Mouse (Mus musculus): ENCODE data around the gene Cog4. TPM values are rescaled to one million over a fixed set of nuclear protein-coding genes. Genes with fewer than 3 reads are reported as not detected.

The Cog4 gene
- total RNA-seq (2014; rRNA removed) (50.5 and 63.5 TPM in 2 replicates), polyA plus RNA-seq (2015; fragmentation: Nextera tagmentation; extraction: Ambion mirVana) (35.2 and 45.3 TPM in 2 replicates)

DNA sequence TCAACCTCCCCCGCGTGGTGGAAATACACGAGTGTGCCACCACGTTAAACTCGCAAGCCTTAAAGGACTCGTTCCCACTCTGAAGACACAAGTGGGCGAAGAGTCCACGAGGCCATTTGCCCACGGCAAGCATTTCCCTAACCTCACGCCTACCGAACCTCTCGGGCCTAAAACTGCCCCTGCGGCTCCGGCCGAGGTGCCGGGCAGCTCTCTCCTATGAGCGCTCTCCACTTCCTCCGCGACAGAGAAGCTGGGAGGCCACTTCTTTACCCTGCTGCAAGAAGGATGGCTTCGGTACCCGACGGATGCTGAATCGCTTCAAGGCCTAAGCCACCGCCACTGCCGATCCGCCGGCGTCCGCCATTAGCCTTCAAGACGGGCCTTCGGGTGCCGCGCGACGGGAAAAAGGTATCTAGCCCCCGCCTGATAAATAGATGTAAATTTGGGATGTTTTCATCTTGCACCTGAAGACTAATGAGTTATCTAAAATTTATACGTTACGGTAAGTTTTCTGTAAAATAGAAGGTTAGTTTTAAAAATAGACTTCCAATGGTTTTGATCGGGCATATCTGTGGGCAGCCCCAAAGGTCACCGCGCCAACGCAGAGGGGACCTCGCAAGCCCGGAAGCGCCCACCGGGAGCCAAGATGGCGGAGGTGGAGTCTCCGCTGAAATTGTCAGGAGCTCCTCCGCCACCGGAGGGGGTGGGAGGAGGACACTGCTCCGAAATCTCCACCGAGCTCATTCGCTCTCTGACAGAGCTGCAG lies at the start of gene Cog4, which contains the start of gene Sf3b3:
Gene Cog4, plus strand, starts transcription at position 196 of the 766 bp plus-strand sequence.
Gene Sf3b3, minus strand, starts transcription at position 383 of the 766 bp plus-strand sequence.
- 0 out of 2 replicates have a peak, but pooled peaks have one; percentile 9 for TF ChIP-seq CTCF (IDR thresholded peaks at IDR 0.05; ENCODE audit: low read depth)
- H3K27me3 ChIP-seq (ENCODE audit: insufficient read depth, low read length) = no peaks in the 10 kb centered on the region
- 1% methylated on average over 53 of the region's 53 CpGs for WGBS
- H3K27ac ChIP-seq (ENCODE audit: low read depth, low read length) = peak within 1 kb of the TSS; percentile 95
- DNase-seq = peak; percentile 97
- peaks cover 16% of the 10 kb centered on the region for H3K4me1 ChIP-seq (ENCODE audit: insufficient read depth)
- H3K36me3 ChIP-seq (ENCODE audit: insufficient read depth) = peaks cover 41% of the 10 kb centered on the region
- H3K4me2 ChIP-seq (ENCODE audit: low read depth) = peak within 1 kb of the TSS; percentile 71
- H3K4me3 ChIP-seq (ENCODE audit: low read depth, low read length) = peak within 1 kb of the TSS; percentile 76
- H3K9me3 ChIP-seq (ENCODE audit: low read length) = no peaks in the 10 kb centered on the region
- peak; percentile 96 for ATAC-seq
- H3K9ac ChIP-seq = peak within 1 kb of the TSS; percentile 83

DNA sequence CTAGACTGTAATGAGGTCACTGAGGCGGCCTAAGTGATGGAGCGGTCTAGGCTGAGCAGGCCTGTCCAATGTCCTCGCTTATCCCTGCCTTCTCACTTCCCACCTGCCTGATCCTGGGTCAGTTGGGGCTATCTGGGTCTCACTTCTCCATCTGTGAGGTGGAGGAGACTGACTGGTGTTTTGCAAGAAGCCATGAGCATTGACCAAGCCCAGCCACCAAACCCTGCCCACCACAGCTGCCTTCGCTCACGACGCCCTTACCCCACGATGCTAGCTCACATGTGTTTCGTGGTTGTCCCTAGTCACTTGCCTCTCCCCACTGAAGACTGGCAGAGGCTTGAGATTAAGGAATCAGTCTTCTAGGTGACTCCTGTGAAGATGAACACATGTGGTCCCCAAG lies 49.3 kb upstream of the Cog4 start:
- no peaks in the 10 kb centered on the region for H3K4me1 ChIP-seq (ENCODE audit: insufficient read depth)
- H3K4me3 ChIP-seq (ENCODE audit: low read depth, low read length) = no peak overlapping the region
- H3K4me2 ChIP-seq (ENCODE audit: low read depth) = no peak overlapping the region
- WGBS = 93% methylated on average over 8 of the region's 8 CpGs
- H3K9me3 ChIP-seq (ENCODE audit: low read length) = no peaks in the 10 kb centered on the region
- no peak overlapping the region for H3K9ac ChIP-seq
- no peaks in the 10 kb centered on the region for H3K27me3 ChIP-seq (ENCODE audit: insufficient read depth, low read length)
- no peak overlapping the region for H3K27ac ChIP-seq (ENCODE audit: low read depth, low read length)
- ATAC-seq = no peak
- no peak for TF ChIP-seq CTCF (IDR thresholded peaks at IDR 0.05; ENCODE audit: low read depth)
- no peaks in the 10 kb centered on the region for H3K36me3 ChIP-seq (ENCODE audit: insufficient read depth)
- no peak for DNase-seq

DNA sequence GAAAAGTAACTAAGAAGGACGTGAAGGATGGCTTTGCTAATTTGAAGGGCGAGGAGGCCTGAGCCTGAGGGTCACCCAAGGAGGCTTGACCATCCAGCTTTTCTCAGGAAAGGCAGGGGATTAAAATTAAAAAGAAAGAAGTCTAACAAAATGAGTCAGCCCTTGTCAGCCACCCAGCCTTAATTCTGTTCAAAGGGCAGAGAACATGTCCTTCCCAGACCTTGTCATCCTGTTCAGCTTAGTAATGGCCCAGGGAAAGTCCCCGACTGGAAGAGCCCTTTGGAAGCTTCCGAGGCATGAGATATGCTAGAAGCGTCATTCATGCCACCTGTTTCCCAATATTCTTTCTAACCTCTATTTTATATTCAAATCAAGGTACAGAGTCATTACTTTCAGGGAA lies 43.4 kb upstream of the Cog4 start:
- Histone ChIP-seq H3K9me3 (ENCODE audit: low read length) (no peaks in the 10 kb centered on the region), H3K4me2 (ENCODE audit: low read depth) (no peak overlapping the region), H3K27me3 (ENCODE audit: insufficient read depth, low read length) (no peaks in the 10 kb centered on the region), H3K36me3 (ENCODE audit: insufficient read depth) (no peaks in the 10 kb centered on the region), H3K9ac (no peak overlapping the region), H3K4me1 (ENCODE audit: insufficient read depth) (no peaks in the 10 kb centered on the region), H3K4me3 (ENCODE audit: low read depth, low read length) (no peak overlapping the region), H3K27ac (ENCODE audit: low read depth, low read length) (no peak overlapping the region)
- TF ChIP-seq CTCF (IDR thresholded peaks at IDR 0.05; ENCODE audit: low read depth) = no peak
- 88% methylated on average over 5 of the region's 5 CpGs for WGBS
- DNase-seq = no peak
- ATAC-seq = no peak

DNA sequence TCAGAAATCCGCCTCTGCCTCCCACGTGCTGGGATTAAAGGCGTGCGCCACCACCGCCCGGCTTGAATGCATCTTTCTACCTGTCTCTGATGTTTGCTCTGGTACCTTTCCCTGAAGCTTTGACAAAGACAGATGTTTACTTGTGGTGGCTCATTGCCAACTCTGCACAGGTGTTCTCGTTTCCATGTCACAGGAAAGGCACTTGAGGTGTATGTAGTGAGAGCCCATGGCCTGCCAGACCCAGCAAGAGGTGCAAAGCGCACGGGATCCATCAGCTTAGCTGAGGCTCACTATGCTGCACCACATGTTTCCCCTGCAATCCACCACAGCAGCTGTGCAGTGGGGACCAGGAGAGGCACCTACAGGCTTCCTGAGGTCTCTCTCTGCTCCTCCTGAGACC lies 42.5 kb upstream of the Cog4 start:
- no peak overlapping the region for H3K4me2 ChIP-seq (ENCODE audit: low read depth)
- no peaks in the 10 kb centered on the region for H3K9me3 ChIP-seq (ENCODE audit: low read length)
- WGBS = 86% methylated on average over 9 of the region's 9 CpGs
- TF ChIP-seq CTCF (IDR thresholded peaks at IDR 0.05; ENCODE audit: low read depth) = no peak
- H3K36me3 ChIP-seq (ENCODE audit: insufficient read depth) = 0 out of 2 replicates have a peak, but pooled peaks cover under 1% of the 10 kb centered on the region
- no peaks in the 10 kb centered on the region for H3K4me1 ChIP-seq (ENCODE audit: insufficient read depth)
- no peak for ATAC-seq
- H3K27ac ChIP-seq (ENCODE audit: low read depth, low read length) = no peak overlapping the region
- H3K4me3 ChIP-seq (ENCODE audit: low read depth, low read length) = no peak overlapping the region
- H3K9ac ChIP-seq = no peak overlapping the region
- no peaks in the 10 kb centered on the region for H3K27me3 ChIP-seq (ENCODE audit: insufficient read depth, low read length)
- DNase-seq = no peak

DNA sequence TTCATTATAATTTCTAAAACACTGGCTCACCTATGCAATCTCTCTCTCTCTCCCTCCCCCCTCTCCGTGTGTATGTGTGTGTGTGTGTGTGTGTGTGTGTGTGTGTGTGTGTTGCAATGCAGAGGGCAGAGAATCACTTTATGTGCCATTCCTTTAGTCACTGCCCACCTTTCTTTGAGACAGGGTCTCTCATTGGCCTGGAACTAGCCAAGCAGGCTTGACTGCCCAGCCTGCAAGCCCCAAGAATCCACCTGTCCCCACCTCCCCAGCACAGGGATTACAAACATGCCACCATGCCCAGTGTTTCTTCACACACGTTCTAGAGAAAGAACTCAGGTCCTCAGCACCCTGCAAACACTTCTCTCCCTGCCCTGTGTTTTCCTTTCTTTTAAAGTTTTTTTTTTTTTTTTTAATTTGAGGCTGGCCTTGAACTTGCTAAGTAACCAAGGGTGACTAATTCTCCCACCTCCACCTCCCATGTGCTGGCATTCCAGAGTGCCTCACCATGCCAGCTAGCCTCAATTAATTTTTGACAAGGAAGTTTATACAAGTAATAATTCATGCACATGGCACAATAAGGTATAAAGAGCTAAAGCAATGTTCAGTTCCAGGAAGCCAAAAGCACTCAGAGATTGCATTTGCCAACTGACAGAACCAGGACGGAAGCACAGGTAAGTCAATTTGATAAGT lies 41.4 kb upstream of the Cog4 start:
- no peak overlapping the region for H3K9ac ChIP-seq
- H3K27me3 ChIP-seq (ENCODE audit: insufficient read depth, low read length) = no peaks in the 10 kb centered on the region
- H3K4me1 ChIP-seq (ENCODE audit: insufficient read depth) = no peaks in the 10 kb centered on the region
- no peak for TF ChIP-seq CTCF (IDR thresholded peaks at IDR 0.05; ENCODE audit: low read depth)
- no peak for ATAC-seq
- DNase-seq = no peak
- no peak overlapping the region for H3K4me3 ChIP-seq (ENCODE audit: low read depth, low read length)
- no peak overlapping the region for H3K27ac ChIP-seq (ENCODE audit: low read depth, low read length)
- H3K9me3 ChIP-seq (ENCODE audit: low read length) = no peaks in the 10 kb centered on the region
- H3K36me3 ChIP-seq (ENCODE audit: insufficient read depth) = peaks cover 11% of the 10 kb centered on the region
- no peak overlapping the region for H3K4me2 ChIP-seq (ENCODE audit: low read depth)
- WGBS = 58% methylated on average over 3 of the region's 3 CpGs

DNA sequence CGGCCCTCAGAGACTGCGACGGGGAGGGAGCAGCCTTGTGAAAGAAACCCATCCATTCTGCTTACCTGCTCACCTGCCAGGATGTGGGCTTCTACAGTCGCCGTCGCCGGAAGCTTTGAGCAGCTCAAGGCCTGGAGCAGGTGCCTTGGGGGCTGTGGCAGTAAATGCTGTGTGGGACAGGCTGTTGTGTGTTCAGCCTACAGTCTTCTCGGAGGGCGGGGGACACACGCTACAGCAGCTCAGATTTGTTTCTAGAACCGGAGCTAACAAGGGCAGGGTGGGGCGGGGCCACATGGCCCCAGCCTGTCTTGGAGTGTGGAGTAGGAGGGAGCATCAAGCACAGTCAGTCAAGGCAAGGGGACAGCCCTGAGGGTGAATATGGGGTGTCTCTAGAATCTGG lies 40.7 kb upstream of the Cog4 start, which contains the start of gene Il34:
Gene Il34, minus strand, starts transcription at position 256 of the 400 bp plus-strand sequence.
- Histone ChIP-seq H3K9ac (no peak within 1 kb of the TSS), H3K4me1 (ENCODE audit: insufficient read depth) (no peaks in the 10 kb centered on the region), H3K9me3 (ENCODE audit: low read length) (no peaks in the 10 kb centered on the region), H3K27me3 (ENCODE audit: insufficient read depth, low read length) (no peaks in the 10 kb centered on the region), H3K4me3 (ENCODE audit: low read depth, low read length) (no peak within 1 kb of the TSS), H3K4me2 (ENCODE audit: low read depth) (no peak within 1 kb of the TSS), H3K36me3 (ENCODE audit: insufficient read depth) (peaks cover 18% of the 10 kb centered on the region), H3K27ac (ENCODE audit: low read depth, low read length) (no peak within 1 kb of the TSS)
- DNase-seq = no peak
- ATAC-seq = no peak
- no peak for TF ChIP-seq CTCF (IDR thresholded peaks at IDR 0.05; ENCODE audit: low read depth)
- 45% methylated on average over 12 of the region's 12 CpGs for WGBS

DNA sequence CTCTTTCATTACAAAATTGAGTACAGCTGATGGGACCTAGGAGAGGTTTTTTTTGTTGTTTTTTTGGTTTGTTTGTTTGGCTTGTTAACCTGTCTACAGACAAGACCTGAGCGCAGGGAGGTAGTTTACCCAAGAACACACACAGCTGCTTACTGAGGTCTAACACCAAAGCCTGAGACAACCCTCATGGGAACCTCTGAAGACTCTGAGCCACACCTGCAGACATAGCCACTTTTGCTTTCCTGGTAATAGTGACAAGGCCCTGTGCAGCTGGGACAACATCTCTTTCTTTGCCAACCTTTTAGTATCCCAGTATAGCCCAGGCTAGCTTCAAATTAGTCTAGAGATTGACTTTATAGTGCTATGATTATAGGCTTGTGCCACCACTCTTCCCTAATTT lies 40.3 kb upstream of the Cog4 start:
- Histone ChIP-seq H3K4me2 (ENCODE audit: low read depth) (no peak overlapping the region), H3K4me3 (ENCODE audit: low read depth, low read length) (no peak overlapping the region), H3K27me3 (ENCODE audit: insufficient read depth, low read length) (no peaks in the 10 kb centered on the region), H3K4me1 (ENCODE audit: insufficient read depth) (no peaks in the 10 kb centered on the region), H3K9ac (no peak overlapping the region), H3K9me3 (ENCODE audit: low read length) (no peaks in the 10 kb centered on the region), H3K36me3 (ENCODE audit: insufficient read depth) (peaks cover 23% of the 10 kb centered on the region), H3K27ac (ENCODE audit: low read depth, low read length) (no peak overlapping the region)
- no peak for TF ChIP-seq CTCF (IDR thresholded peaks at IDR 0.05; ENCODE audit: low read depth)
- WGBS = 94% methylated on average over 1 of the region's 1 CpGs
- DNase-seq (no peak), ATAC-seq (no peak)
